Mouse (Mus musculus): ENCODE measurements around the gene Spsb1. TPM values are rescaled to one million over a fixed set of nuclear protein-coding genes. Genes with fewer than 3 reads are reported as not detected.

Spsb1 gene
- polyA plus RNA-seq, 2 experiments: 0.23 to 0.46 TPM

DNA sequence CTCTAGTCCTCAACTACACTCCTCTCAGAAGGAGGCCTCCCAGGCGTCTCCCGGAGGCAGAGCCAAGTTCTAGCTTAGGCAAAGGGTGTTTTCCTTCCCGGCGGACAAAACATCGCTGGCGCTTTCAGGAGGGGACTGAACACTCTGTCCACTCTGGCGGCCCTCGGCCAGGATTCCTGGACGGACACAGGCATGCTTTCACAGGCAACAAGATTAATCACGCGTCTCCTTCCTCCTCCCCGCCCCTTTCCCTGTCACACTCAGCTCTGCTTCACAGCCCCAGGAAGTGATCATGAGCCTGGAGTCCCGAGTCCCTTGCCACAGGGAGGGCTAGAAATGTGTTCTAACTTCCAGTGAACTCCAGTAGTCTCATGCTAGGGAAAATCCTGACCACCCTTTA lies 65.0 kb downstream of the Spsb1 start:
- H3K9ac ChIP-seq (replicated peaks): no peak overlapping the region
- WGBS (ENCODE audit: insufficient replicate concordance): 15% methylated on average over 13 of the region's 13 CpGs
- no peak overlapping the region for H3K27ac ChIP-seq
- DNase-seq (ENCODE audit: low read depth in 3 of 3, low spot score in 3 of 3): no peak
- no peak for ATAC-seq (ENCODE audit: insufficient read depth)
- no peak overlapping the region for H3K4me2 ChIP-seq (ENCODE audit: low read depth)
- no peak overlapping the region for H3K4me3 ChIP-seq (ENCODE audit: insufficient read depth in 1 of 2, low read depth in 2 of 2, low read length in 2 of 2)
- H3K4me1 ChIP-seq (replicated peaks; ENCODE audit: control insufficient read depth in 2 of 2, insufficient read depth in 2 of 2, low read length in 1 of 2): no peaks in the 10 kb centered on the region
- TF ChIP-seq EP300 (IDR thresholded peaks at IDR 0.05; ENCODE audit: low read depth) (no peak), CTCF (IDR thresholded peaks at IDR 0.05; ENCODE audit: low read depth) (no peak)
- H3K9me3 ChIP-seq (ENCODE audit: control insufficient read depth, low read length): no peaks in the 10 kb centered on the region
- H3K27me3 ChIP-seq (ENCODE audit: control insufficient read depth, insufficient read depth, low read length): no peaks in the 10 kb centered on the region
- H3K36me3 ChIP-seq (replicated peaks; ENCODE audit: control insufficient read depth, insufficient read depth, low read depth): no peaks in the 10 kb centered on the region

DNA sequence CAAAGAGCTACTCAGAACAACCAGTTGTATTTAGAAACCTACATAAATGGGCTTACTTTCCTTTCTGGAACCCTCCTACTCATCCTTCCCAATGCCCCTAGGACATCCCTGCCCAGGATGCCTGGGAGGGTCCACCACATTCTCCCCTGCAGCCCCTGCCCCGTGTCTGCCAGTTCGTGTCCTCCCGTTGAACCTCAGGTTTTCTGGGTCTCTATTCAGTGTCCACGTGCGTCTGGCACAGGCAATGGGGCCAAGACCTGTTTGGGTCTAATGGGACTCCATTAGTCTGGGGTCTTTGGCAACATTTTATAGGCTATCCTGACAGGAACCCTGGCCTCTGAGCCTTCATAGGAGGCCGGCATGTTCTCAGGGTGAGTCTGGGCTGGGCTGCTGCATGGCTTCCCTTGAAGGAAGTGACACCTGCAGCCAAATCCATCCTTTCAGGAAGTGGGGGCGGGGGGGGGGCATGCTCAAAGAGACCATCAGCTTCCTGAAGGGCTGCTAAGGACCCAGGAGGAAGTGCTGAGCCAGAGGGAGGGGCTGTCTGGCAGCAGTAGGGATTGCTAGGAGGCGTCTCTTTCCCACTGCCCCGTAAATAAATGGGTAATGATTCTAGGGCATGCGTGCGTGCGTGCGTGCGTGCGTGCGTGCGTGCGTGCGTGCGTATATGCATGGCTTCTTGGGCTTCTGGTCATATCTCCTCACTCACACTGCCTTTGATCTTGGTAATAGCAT lies 65.9 kb downstream of the Spsb1 start:
- H3K9me3 ChIP-seq (ENCODE audit: control insufficient read depth, low read length): no peaks in the 10 kb centered on the region
- TF ChIP-seq CTCF (IDR thresholded peaks at IDR 0.05; ENCODE audit: low read depth) (no peak), EP300 (IDR thresholded peaks at IDR 0.05; ENCODE audit: low read depth) (no peak)
- no peak overlapping the region for H3K27ac ChIP-seq
- 44% methylated on average over 20 of the region's 20 CpGs for WGBS (ENCODE audit: insufficient replicate concordance)
- no peaks in the 10 kb centered on the region for H3K4me1 ChIP-seq (replicated peaks; ENCODE audit: control insufficient read depth in 2 of 2, insufficient read depth in 2 of 2, low read length in 1 of 2)
- ATAC-seq (ENCODE audit: insufficient read depth) (no peak), DNase-seq (ENCODE audit: low read depth in 3 of 3, low spot score in 3 of 3) (no peak)
- H3K36me3 ChIP-seq (replicated peaks; ENCODE audit: control insufficient read depth, insufficient read depth, low read depth): no peaks in the 10 kb centered on the region
- H3K4me3 ChIP-seq (ENCODE audit: insufficient read depth in 1 of 2, low read depth in 2 of 2, low read length in 2 of 2): no peak overlapping the region
- H3K4me2 ChIP-seq (ENCODE audit: low read depth): no peak overlapping the region
- H3K27me3 ChIP-seq (ENCODE audit: control insufficient read depth, insufficient read depth, low read length): no peaks in the 10 kb centered on the region
- no peak overlapping the region for H3K9ac ChIP-seq (replicated peaks)

DNA sequence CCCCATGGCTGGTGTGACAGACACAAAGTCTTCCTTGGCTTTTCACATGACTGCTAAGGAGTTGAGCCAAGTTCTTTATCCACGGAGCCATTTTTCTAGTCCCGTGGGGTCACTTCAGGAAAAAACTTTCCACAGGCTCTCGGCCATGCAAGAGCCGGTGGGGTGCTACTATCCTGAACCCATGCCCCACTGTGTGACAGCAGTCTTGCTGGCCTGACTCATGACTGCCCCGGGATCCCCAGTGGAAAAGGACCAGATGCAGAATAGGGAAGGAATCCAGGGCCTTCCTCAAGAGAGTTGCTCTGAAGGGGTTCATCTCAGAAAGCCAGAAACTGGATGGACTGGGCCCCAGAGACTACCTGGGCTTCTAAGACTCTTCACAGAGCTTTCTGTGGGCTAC lies 66.7 kb downstream of the Spsb1 start:
- no peak overlapping the region for H3K27ac ChIP-seq
- no peak overlapping the region for H3K9ac ChIP-seq (replicated peaks)
- H3K4me2 ChIP-seq (ENCODE audit: low read depth): no peak overlapping the region
- TF ChIP-seq EP300 (IDR thresholded peaks at IDR 0.05; ENCODE audit: low read depth) (no peak), CTCF (IDR thresholded peaks at IDR 0.05; ENCODE audit: low read depth) (no peak)
- ATAC-seq (ENCODE audit: insufficient read depth) (no peak), DNase-seq (ENCODE audit: low read depth in 3 of 3, low spot score in 3 of 3) (no peak)
- no peaks in the 10 kb centered on the region for H3K36me3 ChIP-seq (replicated peaks; ENCODE audit: control insufficient read depth, insufficient read depth, low read depth)
- H3K4me1 ChIP-seq (replicated peaks; ENCODE audit: control insufficient read depth in 2 of 2, insufficient read depth in 2 of 2, low read length in 1 of 2): no peaks in the 10 kb centered on the region
- 77% methylated on average over 5 of the region's 5 CpGs for WGBS (ENCODE audit: insufficient replicate concordance)
- no peaks in the 10 kb centered on the region for H3K27me3 ChIP-seq (ENCODE audit: control insufficient read depth, insufficient read depth, low read length)
- no peak overlapping the region for H3K4me3 ChIP-seq (ENCODE audit: insufficient read depth in 1 of 2, low read depth in 2 of 2, low read length in 2 of 2)
- H3K9me3 ChIP-seq (ENCODE audit: control insufficient read depth, low read length): no peaks in the 10 kb centered on the region

DNA sequence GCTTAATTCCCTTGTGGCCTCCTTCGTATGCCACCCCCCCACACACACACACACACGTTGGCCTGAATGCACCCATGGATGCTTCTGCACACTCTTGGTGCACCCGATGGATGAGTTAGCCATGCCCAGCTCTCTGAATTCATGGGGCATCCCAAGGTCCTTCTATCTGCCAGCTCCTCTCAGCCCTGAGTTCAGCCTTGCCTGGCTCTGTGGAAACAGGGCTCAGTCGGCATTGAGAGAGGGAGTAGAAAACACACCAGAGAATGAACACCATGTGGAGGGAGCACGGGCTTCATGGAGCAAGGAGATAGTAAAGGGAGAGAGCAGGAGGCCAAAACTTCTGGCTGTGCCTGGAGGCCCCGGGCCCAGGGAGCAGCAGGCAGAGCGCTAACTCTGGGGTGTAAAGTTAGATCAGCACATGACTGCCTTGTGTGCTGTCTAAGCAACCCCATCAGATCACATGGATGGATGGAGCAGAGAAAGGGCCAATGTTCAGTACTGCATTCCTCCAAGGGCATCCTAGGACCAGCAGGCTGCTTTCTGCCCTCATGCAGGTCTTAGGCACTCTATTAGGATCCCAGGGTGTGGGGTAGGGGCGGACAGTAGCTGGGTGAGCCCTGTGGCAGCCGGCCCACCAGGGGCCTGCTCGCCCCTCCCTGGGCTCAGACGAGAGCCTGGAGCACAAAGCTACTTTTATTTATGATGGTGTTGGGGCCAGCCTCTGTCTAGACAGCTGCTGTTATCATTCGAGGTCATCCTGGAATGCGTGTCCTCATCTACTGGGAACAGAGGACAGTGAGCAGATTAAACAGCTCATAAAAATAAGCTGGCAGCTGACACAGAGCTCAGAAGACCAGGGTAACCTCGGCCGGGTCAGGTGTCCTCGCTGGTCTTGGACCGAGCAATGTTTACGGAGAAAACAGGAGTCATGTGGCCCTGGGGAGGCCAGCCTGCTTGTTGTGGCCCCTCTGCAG lies 68.3 kb downstream of the Spsb1 start:
- H3K9ac ChIP-seq (replicated peaks): no peak overlapping the region
- no peak overlapping the region for H3K4me2 ChIP-seq (ENCODE audit: low read depth)
- DNase-seq (ENCODE audit: low read depth in 3 of 3, low spot score in 3 of 3) (no peak), ATAC-seq (ENCODE audit: insufficient read depth) (no peak)
- no peak overlapping the region for H3K4me3 ChIP-seq (ENCODE audit: insufficient read depth in 1 of 2, low read depth in 2 of 2, low read length in 2 of 2)
- H3K36me3 ChIP-seq (replicated peaks; ENCODE audit: control insufficient read depth, insufficient read depth, low read depth): no peaks in the 10 kb centered on the region
- H3K27me3 ChIP-seq (ENCODE audit: control insufficient read depth, insufficient read depth, low read length): no peaks in the 10 kb centered on the region
- H3K4me1 ChIP-seq (replicated peaks; ENCODE audit: control insufficient read depth in 2 of 2, insufficient read depth in 2 of 2, low read length in 1 of 2): no peaks in the 10 kb centered on the region
- WGBS (ENCODE audit: insufficient replicate concordance): 50% methylated on average over 18 of the region's 18 CpGs
- H3K27ac ChIP-seq: no peak overlapping the region
- no peaks in the 10 kb centered on the region for H3K9me3 ChIP-seq (ENCODE audit: control insufficient read depth, low read length)
- TF ChIP-seq CTCF (IDR thresholded peaks at IDR 0.05; ENCODE audit: low read depth) (no peak), EP300 (IDR thresholded peaks at IDR 0.05; ENCODE audit: low read depth) (no peak)

DNA sequence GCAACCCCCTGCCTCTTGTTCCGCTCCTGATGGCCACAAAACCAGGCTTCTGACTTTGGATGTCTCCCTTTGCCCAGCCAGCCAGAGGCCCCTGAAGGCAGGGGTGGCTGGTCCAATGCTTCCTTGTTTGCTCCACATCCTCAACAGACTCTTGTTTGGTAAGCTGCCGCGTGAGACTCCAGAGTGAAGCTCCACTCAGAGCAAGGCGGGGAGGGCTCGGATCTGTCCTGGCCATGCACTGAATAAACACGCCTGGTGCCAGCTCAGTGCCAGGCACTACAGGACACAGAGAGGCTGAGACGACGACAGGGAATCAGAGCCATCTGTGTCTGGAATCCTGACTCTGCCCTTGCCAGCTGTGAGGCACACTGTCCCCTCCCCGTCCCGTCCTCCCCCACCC lies 70.9 kb downstream of the Spsb1 start:
- no peaks in the 10 kb centered on the region for H3K36me3 ChIP-seq (replicated peaks; ENCODE audit: control insufficient read depth, insufficient read depth, low read depth)
- no peak overlapping the region for H3K9ac ChIP-seq (replicated peaks)
- H3K4me3 ChIP-seq (ENCODE audit: insufficient read depth in 1 of 2, low read depth in 2 of 2, low read length in 2 of 2): no peak overlapping the region
- DNase-seq (ENCODE audit: low read depth in 3 of 3, low spot score in 3 of 3) (no peak), ATAC-seq (ENCODE audit: insufficient read depth) (no peak)
- H3K4me1 ChIP-seq (replicated peaks; ENCODE audit: control insufficient read depth in 2 of 2, insufficient read depth in 2 of 2, low read length in 1 of 2): no peaks in the 10 kb centered on the region
- TF ChIP-seq EP300 (IDR thresholded peaks at IDR 0.05; ENCODE audit: low read depth) (no peak), CTCF (IDR thresholded peaks at IDR 0.05; ENCODE audit: low read depth) (no peak)
- 70% methylated on average over 10 of the region's 10 CpGs for WGBS (ENCODE audit: insufficient replicate concordance)
- H3K27ac ChIP-seq: no peak overlapping the region
- H3K9me3 ChIP-seq (ENCODE audit: control insufficient read depth, low read length): no peaks in the 10 kb centered on the region
- no peak overlapping the region for H3K4me2 ChIP-seq (ENCODE audit: low read depth)
- H3K27me3 ChIP-seq (ENCODE audit: control insufficient read depth, insufficient read depth, low read length): no peaks in the 10 kb centered on the region

All from liver, embryonic 14.5 days (tissue).